Mouse (Mus musculus) hindbrain, embryonic 10.5 days (tissue): ENCODE measurements at regions not wholly inside any gene's neighbourhood (a gene's known extent, or its start where the extent isn't known, plus 50 kb on each side); places are given as distances from the start of the nearest gene placed in this dataset.

Experiments used
- DNase-seq: peaks from one replicate; pipeline ENCODE4 v3.0.0-alpha.2; 2017; ENCODE audit warnings: low spot score
- H3K27ac ChIP-seq: fragments of 300-500 bp; sonication (generic); 2 replicates; pipeline ENCODE4 v1.5.1; 2016; ENCODE audit warnings: mild to moderate bottlenecking, moderate library complexity
- H3K27me3 ChIP-seq: fragments of 300-500 bp; sonication (generic); 2 replicates; pipeline ENCODE4 v1.6.1; 2016; ENCODE audit warnings: mild to moderate bottlenecking; ENCODE audit not compliant: poor library complexity, insufficient read depth, severe bottlenecking
- H3K36me3 ChIP-seq: fragments of 300-500 bp; sonication (generic); 2 replicates; pipeline ENCODE4 v1.6.1; 2016; ENCODE audit warnings: mild to moderate bottlenecking, moderate library complexity
- H3K4me1 ChIP-seq: fragments of 300-500 bp; sonication (generic); replicated peaks from 2 replicates; pipeline ENCODE4 v1.6.1; 2016; ENCODE audit warnings: mild to moderate bottlenecking
- H3K4me3 ChIP-seq: fragments of 300-500 bp; sonication (generic); 2 replicates; pipeline ENCODE4 v1.5.1; 2016; ENCODE audit warnings: mild to moderate bottlenecking, moderate library complexity
- H3K9me3 ChIP-seq: fragments of 300-500 bp; sonication (generic); 2 replicates; pipeline ENCODE4 v1.6.1; 2016; ENCODE audit warnings: mild to moderate bottlenecking, moderate library complexity
- WGBS: fragments of 180-500 bp; shearing (Covaris S2); methylation state at CpG from one replicate; pipeline ENCODE4 v1.1.7; 2016; 5-methylcytosine and 5-hydroxymethylcytosine counted together

- Histone ChIP-seq H3K36me3 (no peaks in the 10 kb centered on the region), H3K27ac (no peak overlapping the region), H3K9me3 (no peaks in the 10 kb centered on the region), H3K4me3 (no peak overlapping the region), H3K4me1 (peaks cover 14% of the 10 kb centered on the region), H3K27me3 (no peaks in the 10 kb centered on the region)
- DNase-seq, result no peak
- WGBS, result 89% methylated on average over 8 of the region's 8 CpGs
These were observed 243.4 kb upstream of the Cxcr4 start for GRCm38 (mm10) chr1:128835510-128835909.

- no peaks in the 10 kb centered on the region for H3K36me3 ChIP-seq
- H3K4me1 ChIP-seq, result peaks cover 32% of the 10 kb centered on the region
- DNase-seq, result no peak
- H3K27ac ChIP-seq, result peak overlapping the region; percentile 62; the same call in 1 of the 2 replicates
- H3K4me3 ChIP-seq, result no peak overlapping the region
- WGBS, result 45% methylated on average over 11 of the region's 11 CpGs
- H3K9me3 ChIP-seq, result no peaks in the 10 kb centered on the region
- H3K27me3 ChIP-seq, result no peaks in the 10 kb centered on the region
These were observed 241.1 kb upstream of the Cxcr4 start for GRCm38 (mm10) chr1:128833096-128833715.

- Histone ChIP-seq H3K27me3 (no peaks in the 10 kb centered on the region), H3K4me1 (peaks cover 33% of the 10 kb centered on the region), H3K4me3 (0 out of 2 replicates have a peak overlapping the region, but pooled peaks have one; percentile 20), H3K27ac (peak overlapping the region; percentile 78), H3K9me3 (no peaks in the 10 kb centered on the region), H3K36me3 (no peaks in the 10 kb centered on the region)
- WGBS, result 33% methylated on average over 18 of the region's 18 CpGs
- DNase-seq, result peak; percentile 88
These were observed 240.2 kb upstream of the Cxcr4 start for GRCm38 (mm10) chr1:128832201-128832883.

GRCm38 (mm10) chr1:128830671-128831240 is 238.7 kb upstream of the Cxcr4 start:
- Histone ChIP-seq H3K36me3 (no peaks in the 10 kb centered on the region), H3K9me3 (no peaks in the 10 kb centered on the region), H3K4me3 (no peak overlapping the region), H3K4me1 (peaks cover 33% of the 10 kb centered on the region), H3K27me3 (peaks cover 3% of the 10 kb centered on the region; the same call in 1 of the 2 replicates), H3K27ac (no peak overlapping the region)
- 94% methylated on average over 8 of the region's 8 CpGs for WGBS
- DNase-seq, result no peak

- H3K27ac ChIP-seq, result peak overlapping the region; percentile 73; the same call in 1 of the 2 replicates
- 46% methylated on average over 2 of the region's 2 CpGs for WGBS
These were observed 237.4 kb upstream of the Cxcr4 start for GRCm38 (mm10) chr1:128829536-128829935.

GRCm38 (mm10) chr1:128826419-128826818 is 234.3 kb upstream of the Cxcr4 start:
- DNase-seq, result no peak
- Histone ChIP-seq H3K27me3 (peaks cover 3% of the 10 kb centered on the region; the same call in 1 of the 2 replicates), H3K4me3 (no peak overlapping the region), H3K9me3 (no peaks in the 10 kb centered on the region), H3K4me1 (peaks cover 37% of the 10 kb centered on the region), H3K27ac (no peak overlapping the region), H3K36me3 (no peaks in the 10 kb centered on the region)
- WGBS, result 89% methylated on average over 11 of the region's 11 CpGs

More at GRCm38 (mm10) chr1:128829536-128829935, 237.4 kb upstream of the Cxcr4 start:
- Histone ChIP-seq H3K4me3 (no peak overlapping the region), H3K4me1 (peaks cover 33% of the 10 kb centered on the region), H3K9me3 (no peaks in the 10 kb centered on the region), H3K36me3 (no peaks in the 10 kb centered on the region), H3K27me3 (peaks cover 3% of the 10 kb centered on the region; the same call in 1 of the 2 replicates)
- DNase-seq, result no peak

GRCm38 (mm10) chr1:128824916-128825683 is 233.0 kb upstream of the Cxcr4 start:
- Histone ChIP-seq H3K36me3 (no peaks in the 10 kb centered on the region), H3K27me3 (peaks cover 3% of the 10 kb centered on the region; the same call in 1 of the 2 replicates), H3K4me1 (peaks cover 37% of the 10 kb centered on the region), H3K4me3 (no peak overlapping the region), H3K27ac (peak overlapping the region; percentile 18; the same call in 1 of the 2 replicates), H3K9me3 (peaks cover 5% of the 10 kb centered on the region; the same call in 1 of the 2 replicates)
- no peak for DNase-seq
- 73% methylated on average over 11 of the region's 11 CpGs for WGBS

GRCm38 (mm10) chr1:128824235-128824634 is 232.1 kb upstream of the Cxcr4 start:
- peaks cover 5% of the 10 kb centered on the region; the same call in 1 of the 2 replicates for H3K9me3 ChIP-seq
- peak overlapping the region; percentile 76 for H3K27ac ChIP-seq
- 12% methylated on average over 8 of the region's 8 CpGs for WGBS
- H3K27me3 ChIP-seq, result peaks cover 3% of the 10 kb centered on the region; the same call in 1 of the 2 replicates
- peaks cover 29% of the 10 kb centered on the region for H3K4me1 ChIP-seq
- DNase-seq, result peak; percentile 85
- H3K4me3 ChIP-seq, result no peak overlapping the region
- H3K36me3 ChIP-seq, result no peaks in the 10 kb centered on the region

GRCm38 (mm10) chr1:128821991-128822390 is 229.9 kb upstream of the Cxcr4 start:
- Histone ChIP-seq H3K4me1 (peaks cover 19% of the 10 kb centered on the region), H3K4me3 (no peak overlapping the region), H3K9me3 (peaks cover 5% of the 10 kb centered on the region; the same call in 1 of the 2 replicates), H3K27me3 (peaks cover 3% of the 10 kb centered on the region; the same call in 1 of the 2 replicates), H3K27ac (peak overlapping the region; percentile 53; the same call in 1 of the 2 replicates), H3K36me3 (no peaks in the 10 kb centered on the region)
- peak; percentile 15 for DNase-seq
- WGBS, result 63% methylated on average over 6 of the region's 6 CpGs

- DNase-seq, result no peak
- Histone ChIP-seq H3K4me1 (peaks cover 19% of the 10 kb centered on the region), H3K4me3 (no peak overlapping the region), H3K27me3 (no peaks in the 10 kb centered on the region; the same call in 1 of the 2 replicates), H3K36me3 (no peaks in the 10 kb centered on the region), H3K27ac (no peak overlapping the region), H3K9me3 (peaks cover 5% of the 10 kb centered on the region; the same call in 1 of the 2 replicates)
- WGBS, result 89% methylated on average over 1 of the region's 1 CpGs
These were observed 228.4 kb upstream of the Cxcr4 start for GRCm38 (mm10) chr1:128820527-128820926.

GRCm38 (mm10) chr1:128819611-128820010 is 227.5 kb upstream of the Cxcr4 start:
- Histone ChIP-seq H3K36me3 (no peaks in the 10 kb centered on the region), H3K4me1 (peaks cover 19% of the 10 kb centered on the region), H3K4me3 (no peak overlapping the region), H3K9me3 (peaks cover 5% of the 10 kb centered on the region; the same call in 1 of the 2 replicates), H3K27me3 (no peaks in the 10 kb centered on the region), H3K27ac (no peak overlapping the region)
- DNase-seq, result no peak
- 96% methylated on average over 6 of the region's 6 CpGs for WGBS

GRCm38 (mm10) chr1:128813379-128813778 is 221.3 kb upstream of the Cxcr4 start:
- Histone ChIP-seq H3K4me3 (no peak overlapping the region), H3K4me1 (no peaks in the 10 kb centered on the region; the same call in 1 of the 2 replicates), H3K36me3 (no peaks in the 10 kb centered on the region), H3K27ac (no peak overlapping the region), H3K27me3 (no peaks in the 10 kb centered on the region), H3K9me3 (no peaks in the 10 kb centered on the region)
- DNase-seq, result no peak
- WGBS, result 83% methylated on average over 5 of the region's 5 CpGs
